Mouse (Mus musculus): Measurements from ENCODE around the gene Pelp1. TPM values are rescaled to one million over a fixed set of nuclear protein-coding genes. Genes with fewer than 3 reads are reported as not detected.
"Not testable (repeated sequence)": the region's sequence is repeated elsewhere in the genome, so short reads cannot be mapped to it uniquely, and the experiment has no call there.

The Pelp1 gene
- total RNA-seq, 2 experiments from 2014 or later = 22.3 to 26.1 TPM

DNA sequence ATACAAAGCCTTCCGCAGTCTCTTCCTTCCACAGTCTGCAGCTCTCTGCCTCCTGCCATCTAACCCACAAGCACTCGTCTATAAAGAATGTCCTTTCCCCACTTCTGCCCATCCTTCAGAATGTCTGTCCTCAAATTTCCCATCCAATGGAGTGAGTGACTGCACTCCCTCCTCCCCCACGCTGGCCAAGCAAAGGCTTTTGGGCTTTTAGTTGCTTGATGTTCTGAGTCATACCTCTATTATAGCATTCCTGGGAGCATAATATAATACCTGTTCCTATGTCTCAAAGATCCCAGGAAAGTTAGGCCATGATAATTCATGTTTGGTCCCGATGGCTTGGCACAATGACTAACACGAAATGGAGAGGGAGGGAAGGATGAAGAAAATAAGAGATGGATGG is 21.7 kb upstream of the Pelp1 start:
- DNase-seq = no peak
- intact Hi-C loops (cut with DNase I) = loop anchor here (5.0 kb wide), 3 partner anchors 176 to 326 kb away; no protein-coding TSS in a partner anchor

DNA sequence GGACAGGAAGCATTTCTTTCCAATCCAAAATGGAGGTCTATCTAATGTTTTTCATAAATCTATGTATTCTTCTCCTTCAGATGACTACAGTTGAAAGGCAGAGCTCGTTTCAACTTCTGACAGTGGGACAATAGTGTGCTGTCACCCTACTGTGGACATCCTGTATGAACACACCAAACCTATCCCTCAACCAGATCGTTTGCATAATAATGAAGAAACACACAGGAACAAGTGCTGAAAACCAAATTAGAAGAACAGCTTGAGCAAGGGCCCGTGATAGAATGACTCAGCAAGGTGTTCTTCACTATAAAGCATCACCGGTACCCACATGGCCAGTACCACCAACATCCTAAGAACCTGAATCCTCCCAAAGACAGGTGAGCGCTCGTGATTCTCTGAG is 16.8 kb upstream of the Pelp1 start:
- DNase-seq; intact Hi-C loops (cut with DNase I): not testable (repeated sequence)

DNA sequence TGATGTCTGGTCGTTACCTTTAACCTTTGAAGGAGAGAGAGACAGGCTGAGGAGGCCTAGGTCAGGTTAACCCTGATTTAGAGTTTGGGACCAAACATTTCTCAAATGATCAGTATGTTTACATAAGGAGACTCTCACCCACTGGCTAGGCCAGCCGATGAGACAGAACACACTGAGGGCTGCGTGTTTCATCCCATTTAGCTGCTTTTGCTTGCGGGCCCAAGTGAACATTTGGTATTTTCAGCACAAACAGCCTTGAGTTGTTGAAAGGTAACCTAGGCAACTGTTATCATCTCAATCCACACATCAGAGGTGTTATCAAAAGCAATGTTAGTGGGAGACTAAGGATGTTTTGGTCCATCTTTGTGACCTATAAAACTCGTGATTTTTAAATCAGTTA is 9.7 kb upstream of the Pelp1 start:
- DNase-seq = no peak

DNA sequence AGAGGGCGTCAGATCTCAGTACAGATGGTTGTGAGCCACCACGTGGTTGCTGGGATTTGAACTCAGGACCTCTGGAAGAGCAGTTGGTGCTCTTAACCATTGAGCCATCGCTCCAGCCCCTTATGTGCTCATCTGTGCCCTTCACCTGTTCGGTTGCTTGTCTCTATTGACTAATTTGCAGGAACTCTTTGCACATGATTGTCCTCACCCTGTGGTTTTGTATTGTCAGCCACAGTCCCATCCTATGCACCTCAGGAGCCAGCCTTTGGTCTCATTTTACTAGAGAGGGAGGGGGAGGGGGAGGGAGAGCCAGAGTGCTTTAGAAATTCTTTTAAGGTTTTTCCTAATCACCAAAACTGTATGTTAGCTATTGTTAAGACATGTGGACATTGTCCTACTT is 8.4 kb upstream of the Pelp1 start:
- DNase-seq = no peak
- intact Hi-C loops (cut with DNase I) = no loop called here

More for the DNA sequence above, 9.7 kb upstream of the Pelp1 start:
- intact Hi-C loops (cut with DNase I) = no loop called here

DNA sequence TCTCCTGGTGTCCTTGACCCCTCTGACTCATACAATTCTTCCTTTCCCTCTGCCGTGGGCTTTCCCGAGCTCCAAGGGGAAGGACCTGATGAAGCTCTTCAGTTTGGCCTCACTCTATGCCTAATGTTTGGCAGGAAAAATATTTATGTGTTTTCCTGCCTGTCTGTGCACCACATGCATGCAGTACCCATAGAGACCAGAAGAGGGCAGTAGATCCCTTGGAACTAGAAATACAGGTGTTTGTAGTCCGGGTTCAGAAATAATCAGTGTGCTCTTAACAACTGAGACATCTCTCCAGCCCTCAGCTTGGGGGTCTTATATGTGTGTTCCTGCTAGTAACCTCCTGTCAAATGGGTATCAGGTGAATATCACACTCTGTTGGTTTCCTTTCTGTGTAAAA is 4.1 kb upstream of the Pelp1 start:
- intact Hi-C loops (cut with DNase I) = loop anchor here (2.0 to 5.0 kb wide), 2 partner anchors 93 to 343 kb away; no protein-coding TSS in a partner anchor
- DNase-seq = peak; percentile 73 to 84

DNA sequence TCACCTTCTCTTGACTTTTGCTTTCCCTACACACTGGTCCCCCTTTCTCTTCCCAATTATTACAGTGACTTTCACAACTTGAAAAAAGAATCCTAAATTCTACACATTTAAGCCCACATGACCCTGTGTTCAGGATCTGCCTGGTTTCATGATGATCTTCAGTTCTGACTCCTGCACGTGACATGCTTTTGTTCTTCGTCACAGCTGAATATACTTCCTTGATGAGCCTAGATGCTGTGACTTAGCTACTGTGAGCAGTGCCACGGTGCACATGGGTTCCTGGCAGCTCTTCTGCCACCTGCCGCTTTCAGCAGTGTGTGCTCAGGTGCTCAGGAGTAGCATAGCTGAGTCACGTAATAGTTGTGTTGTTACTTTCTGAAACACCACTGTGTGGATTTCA is 2.8 kb upstream of the Pelp1 start:
- intact Hi-C loops (cut with DNase I) = loop anchor here (5.0 kb wide), 1 partner anchor 345 kb away; no protein-coding TSS in a partner anchor
- DNase-seq = no peak

DNA sequence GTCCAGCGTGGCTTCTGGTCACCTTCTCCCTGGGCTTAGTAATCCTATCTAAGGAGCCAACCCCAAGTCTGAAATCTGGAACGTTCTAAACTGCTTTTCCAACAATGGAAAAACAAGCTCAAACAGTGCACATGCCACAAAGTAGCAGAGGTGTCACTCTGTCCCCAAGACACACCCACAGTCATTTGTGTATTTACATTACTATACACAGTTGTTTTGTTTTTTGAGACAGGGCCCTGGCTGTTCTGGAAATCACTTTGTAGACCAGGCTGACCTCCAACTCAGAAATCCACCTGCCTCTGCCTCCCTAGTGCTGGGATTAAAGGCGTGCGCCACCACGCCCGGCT is 439 bp upstream of the Pelp1 start:
- intact Hi-C loops (cut with DNase I) = loop anchor here (5.0 kb wide), 1 partner anchor 347 kb away; no protein-coding TSS in a partner anchor
- DNase-seq = no peak

DNA sequence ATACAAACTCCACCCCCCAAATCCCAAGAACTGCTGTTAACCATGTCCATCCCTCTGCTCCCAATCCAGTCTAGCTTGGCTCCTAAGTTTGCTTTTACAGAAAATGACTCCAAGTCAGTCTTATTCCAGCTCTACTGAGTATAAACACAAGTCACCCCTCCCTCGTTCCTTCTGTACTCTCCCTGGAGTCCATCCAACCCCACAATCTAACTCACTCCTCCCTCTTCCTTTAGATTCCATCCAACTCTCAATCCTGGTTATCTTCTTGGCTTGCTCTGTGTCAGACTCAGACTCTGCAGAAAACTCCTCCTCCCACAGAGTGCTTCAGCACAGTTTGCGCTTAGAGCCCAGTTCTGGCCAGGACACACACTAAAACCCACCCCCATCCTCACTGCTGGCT is 6.2 kb downstream of the Pelp1 start:
- intact Hi-C loops (cut with DNase I) = no loop called here
- peak; percentile 65 to 68 for DNase-seq

DNA sequence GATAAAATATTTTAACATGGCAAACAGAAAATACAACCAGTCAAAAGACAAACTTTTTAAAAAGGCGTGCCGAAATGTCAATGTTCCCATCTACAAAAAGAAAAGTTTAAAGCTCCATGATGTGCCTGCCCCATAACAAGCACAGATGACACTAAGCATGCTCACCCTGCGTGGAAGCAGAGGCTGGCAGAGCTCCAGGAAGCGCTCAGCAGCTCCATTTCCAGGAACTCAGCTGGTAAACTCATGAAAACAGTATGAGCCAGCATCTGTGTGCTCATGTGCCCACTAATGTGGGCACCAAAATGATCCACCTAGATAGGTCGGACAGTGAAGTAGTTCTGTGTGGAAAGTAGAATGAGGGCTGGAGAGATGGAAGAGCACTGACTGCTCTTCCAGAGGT is 20.4 kb downstream of the Pelp1 start:
- no peak for DNase-seq
- intact Hi-C loops (cut with DNase I) = no loop called here

DNA sequence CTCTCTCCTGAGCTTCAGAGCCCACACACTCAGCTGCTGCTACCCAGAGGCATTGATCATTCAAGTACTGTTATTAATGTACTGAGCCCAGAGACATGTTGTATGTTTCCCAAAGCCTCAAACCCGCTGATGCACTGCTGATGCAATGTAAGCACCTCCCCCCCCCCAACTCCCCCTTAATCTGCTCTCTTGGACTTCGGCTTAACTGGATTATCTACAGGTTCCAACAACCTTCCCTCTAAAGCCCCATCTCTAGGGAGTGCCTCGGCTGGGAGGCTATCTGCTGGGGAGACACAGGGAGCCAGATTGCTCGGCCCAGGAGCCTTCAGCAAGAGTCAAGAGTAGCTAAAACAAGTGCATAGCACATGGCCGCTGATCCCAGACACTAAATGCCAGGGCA is 22.4 kb downstream of the Pelp1 start:
- DNase-seq = no peak
- intact Hi-C loops (cut with DNase I) = no loop called here

DNA sequence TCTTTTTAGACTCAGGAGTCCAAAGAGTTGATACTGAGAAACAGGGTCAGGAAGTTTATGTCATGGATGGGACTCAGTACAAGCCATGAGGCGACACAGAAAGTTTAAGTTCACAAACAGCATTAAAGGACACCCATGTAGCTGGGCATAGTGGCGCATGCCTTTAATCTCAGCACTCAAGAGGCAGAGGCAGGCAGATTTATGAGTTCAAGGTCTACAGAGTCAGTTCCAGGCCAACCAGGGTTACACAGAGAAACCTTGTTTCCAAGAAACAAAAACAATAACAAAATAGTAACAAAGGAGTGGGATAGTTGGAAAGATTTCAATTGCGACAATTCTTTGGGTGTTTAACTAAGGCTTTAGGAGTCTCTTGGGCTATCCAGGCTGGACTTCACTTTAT is 25.7 kb downstream of the Pelp1 start:
- DNase-seq = no peak
- intact Hi-C loops (cut with DNase I) = loop anchor here (5.0 kb wide), 1 partner anchor 142 kb away; no protein-coding TSS in a partner anchor

DNA sequence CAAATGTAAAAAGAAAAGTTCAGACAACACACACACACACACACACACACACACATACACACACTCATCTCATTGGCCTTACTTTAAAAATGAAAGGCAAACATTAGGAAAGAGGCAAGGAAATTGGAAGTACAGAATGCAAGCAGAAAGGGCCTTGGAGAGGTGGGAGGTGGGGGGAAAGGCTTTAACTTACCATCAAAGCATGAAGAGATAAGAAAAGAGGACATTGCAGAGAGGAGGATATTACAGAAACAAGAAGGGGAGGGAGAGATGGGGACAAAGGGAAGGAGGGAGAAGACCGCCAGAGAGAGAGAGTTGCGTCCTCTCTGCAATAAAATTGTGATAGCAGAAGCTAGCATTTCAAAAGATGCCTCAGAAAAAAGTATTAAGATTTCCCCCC is 28.5 kb downstream of the Pelp1 start:
- intact Hi-C loops (cut with DNase I) = loop anchor here (5.0 kb wide), 1 partner anchor 139 kb away; no protein-coding TSS in a partner anchor
- no peak for DNase-seq

DNA sequence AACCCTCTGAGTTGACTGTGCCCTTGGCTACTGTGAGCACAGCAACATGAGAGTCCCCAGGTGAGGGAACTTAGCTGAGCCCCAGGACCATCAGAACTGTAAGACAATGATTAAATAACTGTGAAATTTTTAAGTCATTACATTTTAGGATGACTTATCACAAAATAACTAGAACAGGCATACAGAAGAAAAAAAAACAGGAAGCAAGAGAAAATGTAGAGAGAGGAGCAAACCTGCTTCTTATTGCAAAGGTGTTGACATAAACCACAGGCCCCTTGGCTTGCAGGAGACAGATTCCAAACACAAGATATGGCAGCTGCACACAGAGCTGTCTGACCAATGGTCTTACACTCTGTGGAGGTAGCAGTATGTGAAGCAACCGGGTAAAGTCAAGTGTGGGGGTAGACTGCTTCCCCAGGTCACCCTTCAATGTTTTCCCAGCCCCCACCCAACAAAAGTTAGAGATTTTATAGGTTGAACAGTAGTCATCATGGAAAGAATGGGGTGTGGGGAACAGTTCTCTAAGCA is 29.3 kb downstream of the Pelp1 start:
- no peak for DNase-seq

DNA sequence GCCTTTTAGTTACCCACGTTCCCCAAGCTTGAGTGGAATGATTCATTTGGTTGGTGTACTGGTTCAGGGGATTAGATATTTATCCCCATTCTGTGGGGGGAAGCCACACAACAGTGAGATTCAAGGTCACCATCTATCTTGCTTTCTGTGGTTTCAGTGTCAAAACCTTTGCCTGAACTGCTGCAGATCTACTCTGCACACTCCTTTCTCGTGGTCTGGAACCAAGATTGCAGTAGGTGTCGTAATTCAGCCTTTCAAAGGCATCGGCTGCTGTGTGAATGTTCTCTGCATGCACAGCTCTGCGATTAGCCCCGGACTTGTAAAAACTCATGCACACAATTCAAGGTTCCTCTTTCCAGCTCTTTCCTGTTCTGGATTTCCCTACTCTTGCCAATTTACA is 33.8 kb downstream of the Pelp1 start:
- DNase-seq = no peak
- intact Hi-C loops (cut with DNase I) = no loop called here

More for the DNA sequence above, 29.3 kb downstream of the Pelp1 start:
- intact Hi-C loops (cut with DNase I) = loop anchor here (5.0 kb wide), 1 partner anchor 138 kb away; no protein-coding TSS in a partner anchor

DNA sequence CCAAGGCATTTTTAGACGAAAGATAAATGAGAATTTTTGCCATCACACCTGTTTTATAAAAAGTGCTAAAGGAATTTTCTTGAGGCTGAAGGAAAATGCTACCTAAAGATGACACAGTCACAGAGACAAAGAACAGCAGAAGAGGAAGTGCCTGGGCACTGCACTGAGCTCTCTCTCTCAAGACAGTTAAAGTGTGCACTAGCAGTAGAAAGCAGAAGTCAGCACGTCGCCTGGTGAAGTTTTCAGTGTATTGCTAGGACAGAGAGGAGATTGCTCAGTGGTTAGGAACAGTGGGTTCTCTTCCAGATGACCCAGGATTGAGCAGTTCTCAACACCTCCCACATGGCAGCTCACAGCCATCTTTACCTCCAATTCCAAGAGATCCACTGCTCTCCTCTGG is 35.5 kb downstream of the Pelp1 start:
- no peak for DNase-seq
- intact Hi-C loops (cut with DNase I) = no loop called here

DNA sequence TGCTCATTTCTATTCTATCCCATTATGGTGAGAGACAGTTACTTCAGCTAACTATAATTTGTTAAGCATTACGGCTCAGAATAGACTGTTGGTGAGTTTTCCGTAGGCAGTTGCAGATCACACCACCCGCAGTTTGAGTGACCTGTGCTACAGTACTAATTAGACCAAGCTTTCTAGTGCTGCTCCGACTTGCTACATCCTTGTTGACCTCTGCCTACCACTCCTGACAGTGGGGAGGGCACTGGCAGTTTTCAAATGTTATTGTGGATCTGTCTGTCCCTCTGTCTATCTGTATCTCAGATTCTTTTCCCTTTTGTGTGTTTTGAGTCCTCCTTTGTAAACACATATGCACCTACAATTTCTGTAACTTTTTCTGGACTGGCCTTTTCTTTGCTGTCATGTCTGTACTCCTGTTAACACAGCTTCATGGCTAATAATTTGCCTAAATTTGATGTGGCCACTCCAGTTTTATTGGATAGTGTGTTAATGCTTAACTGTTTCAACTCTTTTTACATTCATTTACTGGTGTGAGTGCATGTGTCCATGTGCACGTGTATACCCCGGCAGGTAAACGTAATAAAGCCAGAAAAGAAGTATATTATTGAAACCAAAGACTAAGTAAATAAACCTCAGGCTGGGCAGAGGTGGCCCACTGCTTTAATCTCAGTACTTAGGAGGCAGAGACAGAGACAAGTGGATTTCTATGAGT is 36.8 kb downstream of the Pelp1 start:
- intact Hi-C loops (cut with DNase I) = no loop called here
- no peak for DNase-seq

DNA sequence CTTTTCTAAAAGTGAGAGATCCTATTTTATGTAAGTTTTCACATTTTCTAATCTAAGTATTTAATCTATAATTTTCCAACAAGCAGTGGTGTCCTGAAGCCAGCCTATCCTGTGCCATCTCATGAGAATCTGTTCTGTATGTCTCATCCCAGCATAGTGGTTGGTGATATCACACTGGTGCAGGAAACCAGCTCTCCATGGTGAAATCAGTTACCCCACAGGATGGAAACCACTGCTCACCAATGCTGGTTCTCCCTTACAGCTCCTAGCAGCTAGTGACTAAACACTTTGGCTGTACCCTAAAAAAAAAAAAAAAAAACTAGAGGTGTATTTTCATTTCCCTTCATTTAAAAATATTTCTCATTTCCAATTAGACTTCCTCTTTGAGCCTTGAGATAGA is 37.4 kb downstream of the Pelp1 start:
- intact Hi-C loops (cut with DNase I) = no loop called here
- no peak for DNase-seq

DNA sequence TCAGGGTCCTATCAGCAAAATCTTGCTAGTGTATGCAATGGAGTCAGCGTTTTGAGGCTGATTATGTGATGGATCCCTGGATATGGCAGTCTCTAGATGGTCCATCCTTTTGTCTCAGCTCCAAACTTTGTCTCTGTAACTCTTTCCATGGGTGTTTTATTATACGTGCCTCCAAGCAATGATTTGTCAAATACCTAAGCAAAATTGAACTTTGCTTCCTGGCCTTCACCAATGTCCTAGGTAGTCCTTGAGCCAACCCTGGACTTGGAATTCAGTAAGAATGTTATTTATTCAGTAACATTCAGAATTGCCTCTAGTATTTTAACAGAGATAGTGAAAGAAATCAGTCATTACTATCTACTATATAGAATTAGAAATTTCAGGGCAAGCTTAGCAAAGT is 41.2 kb downstream of the Pelp1 start:
- DNase-seq; intact Hi-C loops (cut with DNase I): not testable (repeated sequence)

DNA sequence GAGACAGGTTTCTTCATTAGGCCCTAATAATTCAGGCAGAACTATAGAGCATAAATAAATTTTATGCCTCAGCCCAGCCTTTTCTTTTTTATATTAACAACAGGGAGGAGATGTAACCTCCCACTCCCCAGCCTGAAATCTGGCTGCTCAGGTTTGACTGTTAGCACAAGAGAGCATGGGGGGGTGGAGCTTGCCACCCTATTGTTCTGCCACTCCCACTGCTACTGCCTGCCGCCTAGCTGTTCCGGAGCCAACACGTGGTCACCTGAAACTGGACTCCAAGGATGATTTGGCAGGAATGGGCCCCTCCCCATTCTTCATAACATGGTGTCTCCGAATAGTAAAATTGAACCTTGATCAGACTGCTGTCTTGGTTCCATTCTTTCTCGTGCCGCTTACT is 42.1 kb downstream of the Pelp1 start:
- DNase-seq; intact Hi-C loops (cut with DNase I): not testable (repeated sequence)

DNA sequence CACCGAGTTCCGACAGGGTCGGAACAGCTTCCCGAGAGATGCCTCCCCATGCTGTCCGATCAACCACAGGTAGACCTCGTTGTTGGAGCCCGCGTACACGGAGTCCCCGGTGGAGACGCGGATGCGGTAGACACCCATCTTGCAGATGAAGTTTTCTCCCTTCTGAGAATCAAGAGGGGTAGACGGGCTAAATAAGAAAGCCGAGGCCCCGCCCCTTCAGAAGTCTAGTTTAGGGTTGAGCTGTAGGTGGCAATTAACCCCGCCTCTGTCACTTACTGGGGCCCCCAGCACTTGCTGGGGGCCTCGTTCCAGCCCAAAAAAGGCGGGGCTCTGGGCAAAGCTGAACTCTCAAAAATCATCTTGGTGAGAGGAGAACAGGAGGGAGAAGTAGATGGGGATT is 58.0 kb downstream of the Pelp1 start, which contains the start of gene Alox15:
Gene Alox15, minus strand, starts transcription at position 164 of the 400 bp plus-strand sequence.
- intact Hi-C loops (cut with DNase I) = no loop called here

DNA sequence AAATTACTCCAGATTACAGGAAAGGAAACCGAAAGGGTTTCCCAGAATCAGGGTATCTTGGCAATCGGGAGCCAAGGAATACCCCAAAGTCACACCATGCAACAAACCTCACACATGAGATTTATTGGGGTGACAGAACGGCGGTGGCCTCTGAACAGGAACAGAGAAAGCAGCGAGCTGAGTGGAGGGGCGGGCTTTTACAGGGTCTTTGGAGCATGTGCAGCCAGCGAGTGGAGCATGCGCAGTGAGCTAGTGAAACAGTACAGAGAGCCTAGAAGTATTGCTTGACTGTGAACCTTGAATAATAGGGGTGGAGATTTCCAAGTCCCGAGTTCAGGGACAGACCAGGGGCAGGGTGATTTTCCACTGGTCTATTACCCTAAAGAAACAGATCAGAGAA is 61.2 kb downstream of the Pelp1 start:
- intact Hi-C loops (cut with DNase I) = no loop called here
- no peak for DNase-seq

More for the DNA sequence above, 58.0 kb downstream of the Pelp1 start, which contains the start of gene Alox15:
- peak in 1 of 2 experiments; percentile 7 for DNase-seq

DNA sequence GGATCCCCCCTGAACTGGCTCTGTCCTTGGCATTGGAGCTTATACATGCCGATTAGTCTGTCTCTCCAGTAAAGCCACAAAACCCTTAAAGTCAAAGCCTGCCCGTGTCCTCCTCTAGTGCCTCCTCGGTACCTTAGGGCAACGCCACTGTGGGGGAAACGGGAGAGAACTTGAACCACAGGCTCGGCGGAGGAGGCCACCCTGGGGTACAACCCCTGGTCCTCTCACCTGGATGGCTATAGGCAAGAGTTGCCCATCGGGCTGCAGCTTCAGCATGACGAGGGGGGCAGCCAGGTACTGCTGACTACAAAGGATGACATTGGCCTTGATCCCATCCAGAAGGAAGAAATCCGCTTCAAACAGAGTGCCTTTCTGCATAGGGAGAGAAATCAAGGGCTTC is 62.0 kb downstream of the Pelp1 start:
- intact Hi-C loops (cut with DNase I) = no loop called here
- no peak for DNase-seq

Measured in heart, postnatal 10 days (tissue).